Mouse (Mus musculus): ENCODE results near the gene Nmt1. TPM values are rescaled to one million over a fixed set of nuclear protein-coding genes. Genes with fewer than 3 reads are reported as not detected.

Nmt1 gene
- 10 to 100 TPM; 61.0 to 62.1 TPM for total RNA-seq (2021)
- long read RNA-seq, experiment 1, full-length matches to known transcripts = 84 of 109 reads
- long read RNA-seq, experiment 1, partial matches to known transcripts = 16 of 109 reads
- long read RNA-seq, experiment 1, other reads (novel, unspliced or antisense) = 9 of 109 reads
- long read RNA-seq, experiment 2, full-length matches to known transcripts = 49 of 71 reads
- long read RNA-seq, experiment 2, partial matches to known transcripts = 18 of 71 reads
- long read RNA-seq, experiment 2, other reads (novel, unspliced or antisense) = 4 of 71 reads

DNA sequence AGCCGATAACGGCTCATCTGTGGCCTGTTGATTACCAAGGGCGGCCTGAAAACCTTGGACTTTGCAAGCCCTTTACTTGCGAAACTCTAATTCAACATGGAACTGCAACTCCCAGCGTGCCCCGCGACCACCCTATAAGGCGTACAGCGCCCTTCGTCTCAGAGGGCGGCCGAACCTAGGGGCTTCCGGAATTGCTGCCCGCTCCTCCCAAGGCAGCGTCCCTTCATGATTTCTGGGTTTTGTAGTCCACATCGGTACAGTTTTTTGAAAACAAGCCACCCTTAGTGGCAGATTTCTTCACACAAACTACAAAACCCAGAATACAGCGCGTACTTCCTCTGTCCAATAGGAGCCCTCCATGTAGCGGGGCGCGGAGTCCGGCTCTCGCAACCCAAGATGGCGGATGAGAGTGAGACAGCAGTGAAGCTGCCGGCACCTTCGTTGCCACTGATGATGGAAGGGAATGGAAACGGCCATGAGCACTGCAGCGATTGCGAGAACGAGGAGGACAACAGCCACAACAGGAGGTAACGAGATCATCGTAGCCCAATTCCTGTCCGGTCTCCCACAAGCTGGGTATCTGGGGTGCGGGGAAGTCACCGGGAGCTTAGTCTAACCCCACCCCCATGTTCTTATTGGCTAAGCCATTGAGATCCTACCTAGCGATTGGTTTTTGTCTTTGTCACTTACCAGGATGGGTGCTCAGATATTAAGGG, at the start of gene Nmt1, which contains the start of gene Dcakd:
Nmt1 (plus strand) TSS at position 15 of the 716 bp plus-strand sequence.
Dcakd (minus strand) TSS at position 158 of the 716 bp plus-strand sequence.
- DNase-seq = peak; percentile 90 to 91
- intact Hi-C loops (cut with DNase I) = no loop called here

- intact Hi-C loops (cut with DNase I) = no loop called here
- DNase-seq = no peak
Measured at GRCm38 (mm10) chr11:102981151-102981890, 46.7 kb upstream of the Nmt1 start.

GRCm38 (mm10) chr11:102984086-102984485, 43.9 kb upstream of the Nmt1 start:
- no peak for DNase-seq
- intact Hi-C loops (cut with DNase I) = no loop called here

DNA sequence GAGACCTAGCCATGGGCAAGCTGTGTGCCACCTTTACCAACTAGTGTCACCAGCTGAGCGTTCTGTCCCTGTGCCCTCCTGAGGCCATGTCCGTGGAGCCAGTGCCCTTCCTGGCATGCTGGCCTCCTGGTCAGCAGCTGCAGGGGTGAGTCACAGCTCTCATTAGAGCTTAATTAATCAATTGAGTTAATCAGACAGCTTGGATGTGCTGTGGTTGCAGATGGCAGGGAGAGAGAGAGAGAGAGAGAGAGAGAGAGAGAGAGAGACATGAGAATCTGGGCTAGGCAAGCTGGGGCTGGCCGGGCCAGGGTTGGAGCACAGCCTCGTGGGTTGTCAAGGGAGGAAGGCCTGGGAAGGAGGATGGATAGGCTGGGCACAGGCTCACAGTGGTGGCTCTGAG, 43.4 kb upstream of the Nmt1 start:
- intact Hi-C loops (cut with DNase I) = no loop called here
- no peak for DNase-seq

GRCm38 (mm10) chr11:102985160-102985559, 42.8 kb upstream of the Nmt1 start:
- no peak for DNase-seq
- intact Hi-C loops (cut with DNase I) = no loop called here

- intact Hi-C loops (cut with DNase I) = loop anchor here (5.0 kb wide), 2 partner anchors 42 to 217 kb away; partner anchors contain the start of gene C1ql1
- no peak for DNase-seq
Measured at GRCm38 (mm10) chr11:102989641-102990151, 38.3 kb upstream of the Nmt1 start.

GRCm38 (mm10) chr11:102990152-102990663, 37.8 kb upstream of the Nmt1 start:
- DNase-seq = peak; percentile 51 to 62
- intact Hi-C loops (cut with DNase I) = loop anchor here (5.0 kb wide), 2 partner anchors 43 to 218 kb away; partner anchors contain the start of gene C1ql1

DNA sequence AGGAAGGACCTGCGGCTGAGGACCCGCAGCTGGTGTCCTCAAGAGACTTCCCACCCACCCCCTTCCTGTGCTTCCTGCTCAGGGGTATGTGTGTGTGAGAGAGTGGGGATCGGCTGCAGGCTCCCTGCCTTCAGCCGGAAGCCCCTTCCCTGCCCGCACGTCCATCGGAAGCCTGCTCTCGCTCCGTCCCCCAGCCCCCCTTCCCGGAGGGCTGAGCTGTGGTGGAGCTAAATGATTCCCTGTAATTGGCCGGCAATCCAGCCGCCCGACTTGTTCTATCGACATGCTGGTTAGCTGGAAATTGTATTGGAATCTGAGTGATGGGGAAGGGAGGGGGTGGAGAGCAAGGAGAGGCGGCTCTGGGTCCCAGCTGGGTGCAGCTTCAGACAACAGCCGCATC, 36.3 kb upstream of the Nmt1 start:
- intact Hi-C loops (cut with DNase I) = loop anchor here (5.0 kb wide), 2 partner anchors 44 to 219 kb away; partner anchors contain the start of gene C1ql1
- DNase-seq = no peak

- DNase-seq = peak; percentile 81 to 87
- intact Hi-C loops (cut with DNase I) = loop anchor here (1.0 to 5.0 kb wide), 3 partner anchors 46 to 221 kb away; partner anchors contain the start of genes C1ql1 and Gfap
Measured at GRCm38 (mm10) chr11:102992940-102993339, 35.0 kb upstream of the Nmt1 start.

DNA sequence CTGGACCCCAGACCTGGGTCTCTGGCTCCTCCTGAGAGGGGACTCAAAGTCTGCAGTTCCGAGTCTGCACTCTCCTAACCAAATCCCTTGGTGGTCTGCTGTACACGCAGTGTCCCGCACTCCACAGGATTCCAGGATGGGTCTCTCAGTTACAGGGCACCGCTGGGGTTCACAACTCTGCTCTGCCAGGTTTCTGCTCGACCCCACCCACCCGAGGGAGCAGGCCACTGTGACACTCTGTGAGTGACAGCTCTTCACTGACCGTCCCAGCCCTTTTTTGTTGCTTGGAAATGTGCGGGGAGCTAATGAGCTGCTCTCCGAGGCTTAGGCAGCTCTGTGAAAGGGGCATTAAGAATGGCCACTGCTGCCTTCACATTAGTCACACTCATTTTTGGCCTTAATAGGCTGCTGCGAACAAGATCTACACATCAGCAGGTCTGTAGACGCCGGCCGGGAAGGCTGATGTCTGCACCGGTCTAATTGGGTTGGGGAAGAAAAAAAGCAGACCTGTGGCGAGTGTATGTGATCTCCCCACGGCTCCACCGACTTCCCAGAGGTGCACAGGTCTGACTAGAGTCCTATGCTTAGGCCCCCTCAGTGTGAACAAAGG, 34.5 kb upstream of the Nmt1 start:
- intact Hi-C loops (cut with DNase I) = loop anchor here (1.0 to 5.0 kb wide), 3 partner anchors 46 to 221 kb away; partner anchors contain the start of genes C1ql1 and Gfap
- DNase-seq = no peak

GRCm38 (mm10) chr11:102994952-102995351, 33.0 kb upstream of the Nmt1 start:
- intact Hi-C loops (cut with DNase I) = loop anchor here (5.0 kb wide), 2 partner anchors 48 to 223 kb away; partner anchors contain the start of gene C1ql1
- no peak for DNase-seq

GRCm38 (mm10) chr11:102996385-102996784, 31.6 kb upstream of the Nmt1 start:
- intact Hi-C loops (cut with DNase I) = no loop called here
- DNase-seq = peak in 1 of 2 experiments; percentile 45

DNA sequence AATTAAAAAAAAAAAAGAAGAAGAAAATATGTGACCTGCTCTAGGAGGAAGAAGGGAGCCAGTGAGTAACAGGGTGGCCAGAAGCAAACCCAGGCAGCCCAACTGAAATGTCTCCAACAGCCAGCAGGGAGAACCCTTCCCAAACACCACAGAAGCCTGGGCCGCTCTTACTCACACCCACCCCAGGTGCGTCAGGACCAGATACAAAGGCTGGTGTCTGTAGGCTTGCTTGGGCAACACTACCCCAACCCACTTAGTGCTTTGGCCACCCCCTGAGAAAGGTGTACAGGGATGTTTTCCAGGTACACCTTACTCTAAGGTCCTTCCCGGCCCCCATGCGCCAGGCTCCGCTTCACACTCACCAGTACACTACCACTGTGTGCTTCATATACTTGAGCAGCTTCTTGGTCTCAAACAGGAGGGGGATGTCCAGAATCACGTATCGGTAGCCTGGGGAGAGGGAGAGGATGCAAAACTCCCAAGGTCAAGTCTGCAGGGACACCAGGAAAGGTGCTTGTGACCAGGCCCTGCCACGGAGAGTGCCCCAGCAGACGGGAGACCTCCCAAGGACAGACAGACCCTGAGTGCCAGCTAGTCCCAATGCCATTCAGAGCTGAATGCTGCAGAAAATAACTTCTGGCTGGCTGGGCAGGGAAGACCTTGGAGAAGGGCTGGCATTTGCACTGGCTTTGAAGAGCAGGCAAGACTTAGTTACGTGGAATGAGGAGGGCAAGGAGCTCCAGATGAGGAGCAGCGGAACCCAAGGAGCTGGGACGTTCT, 30.8 kb upstream of the Nmt1 start:
- intact Hi-C loops (cut with DNase I) = no loop called here
- DNase-seq = no peak

GRCm38 (mm10) chr11:102998254-102998576, 29.8 kb upstream of the Nmt1 start:
- DNase-seq = no peak
- intact Hi-C loops (cut with DNase I) = no loop called here

DNA sequence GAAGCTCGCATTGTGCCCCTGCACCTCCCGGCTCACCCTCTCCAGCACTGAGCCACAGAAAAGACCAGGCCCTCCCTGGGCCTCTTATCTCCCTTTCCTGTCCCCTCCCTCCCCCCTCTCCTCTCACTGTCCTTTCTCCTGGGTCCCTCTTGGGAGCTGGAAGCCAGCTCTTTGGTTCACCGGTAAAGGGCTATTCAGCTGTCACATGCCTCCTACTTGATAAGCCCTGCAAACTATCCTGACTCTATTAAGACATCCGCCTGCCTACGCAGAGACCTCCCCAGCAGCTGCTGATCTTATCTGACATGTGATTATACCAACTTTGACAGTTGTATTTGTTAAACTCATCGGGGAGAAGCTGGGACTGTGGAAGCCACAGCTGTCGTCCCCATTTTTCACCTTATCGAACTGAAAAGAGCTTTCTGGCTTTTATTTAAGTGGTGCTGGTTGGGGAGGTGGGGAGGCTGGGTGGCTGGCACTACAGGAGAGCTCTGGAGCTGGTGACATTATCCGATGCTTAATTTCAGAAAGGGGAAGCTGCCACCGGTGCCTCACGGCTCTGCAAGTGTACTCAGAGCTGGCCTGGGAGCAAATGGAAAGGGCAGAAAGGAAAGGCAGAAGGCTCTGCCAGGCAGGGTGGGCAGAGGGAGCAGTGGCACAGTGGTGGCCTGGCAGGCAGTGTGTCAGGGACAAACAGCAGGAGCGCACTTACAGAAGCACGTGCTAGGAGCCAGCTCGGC, 29.2 kb upstream of the Nmt1 start:
- DNase-seq = peak in 1 of 2 experiments; percentile 34
- intact Hi-C loops (cut with DNase I) = no loop called here

- intact Hi-C loops (cut with DNase I) = no loop called here
- DNase-seq = no peak
Measured at GRCm38 (mm10) chr11:102999317-102999970, 28.5 kb upstream of the Nmt1 start.

DNA sequence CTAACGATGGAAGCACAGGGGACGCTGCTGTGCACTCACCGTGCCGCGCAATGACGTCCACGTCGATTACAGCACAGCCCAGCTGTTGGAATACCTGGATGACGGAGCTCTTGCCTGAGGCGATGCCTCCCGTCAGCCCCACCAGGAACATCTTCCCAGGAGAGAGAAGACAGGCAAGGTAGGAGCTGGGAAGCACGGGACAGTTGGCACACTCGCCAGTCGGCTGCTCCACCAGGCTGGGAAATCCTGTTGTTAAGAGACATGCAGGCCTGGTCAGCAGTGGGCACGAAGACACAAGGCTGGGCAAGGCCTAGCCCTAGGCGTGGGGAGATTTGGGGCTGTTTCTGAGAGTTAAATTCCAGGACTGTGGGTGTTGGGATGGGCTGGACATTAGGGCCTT, 27.9 kb upstream of the Nmt1 start:
- intact Hi-C loops (cut with DNase I) = loop anchor here (2.0 kb wide), 1 partner anchor 55 kb away; no protein-coding TSS in a partner anchor
- DNase-seq = no peak

DNA sequence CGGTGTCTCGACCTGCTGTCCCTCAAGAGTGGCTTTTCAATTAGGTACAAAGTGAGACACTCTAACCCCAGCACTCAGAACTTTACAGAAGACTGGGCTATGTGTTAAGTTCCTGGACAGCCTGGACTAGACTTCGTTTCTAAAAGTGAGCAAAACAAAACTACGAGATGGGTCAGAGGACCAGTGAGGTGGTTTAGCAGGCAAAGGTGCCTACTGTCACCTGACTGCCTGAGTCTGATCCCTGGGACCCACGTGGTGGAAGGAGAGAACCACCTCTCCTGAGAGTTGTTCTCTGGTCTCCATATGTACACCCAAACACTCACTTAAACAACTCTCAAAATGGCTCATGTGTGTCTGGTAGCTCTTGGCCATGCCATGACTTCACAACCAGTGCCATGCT, 26.9 kb upstream of the Nmt1 start:
- DNase-seq = no peak
- intact Hi-C loops (cut with DNase I) = loop anchor here (2.0 kb wide), 1 partner anchor 54 kb away; no protein-coding TSS in a partner anchor

Measured in heart, postnatal 14 days (tissue).